Mouse (Mus musculus) forebrain, embryonic 14.5 days (tissue): ENCODE results near the gene Apbb1. TPM values are rescaled to one million over a fixed set of nuclear protein-coding genes. Genes with fewer than 3 reads are reported as not detected.

Experiments
- ATAC-seq: fragments of 200-750 bp; cut with Nextera tagmentation; 2 replicates; pipeline ENCODE4 v1.8.0; 2017; ENCODE audit warnings: mild to moderate bottlenecking, moderate library complexity
- DNase-seq: peaks from one replicate; pipeline ENCODE4 v3.0.0-alpha.2; 2015; ENCODE audit warnings: low spot score
- H3K27ac ChIP-seq: fragments of 300-500 bp; sonication (generic); 2 replicates; pipeline ENCODE4 v1.5.1; 2014; ENCODE audit warnings: low read depth, mild to moderate bottlenecking, control low read depth, low read length, moderate library complexity
- H3K27me3 ChIP-seq: fragments of 300-500 bp; sonication (generic); replicated peaks from 2 replicates; pipeline ENCODE4 v1.6.1; 2014; ENCODE audit warnings: low read length, control low read depth, mixed read lengths; ENCODE audit not compliant: control insufficient read depth, insufficient read depth
- H3K36me3 ChIP-seq: fragments of 300-500 bp; sonication (generic); 2 replicates; pipeline ENCODE4 v1.6.1; 2014; ENCODE audit warnings: low read length, control low read depth; ENCODE audit not compliant: control insufficient read depth, insufficient read depth
- H3K4me1 ChIP-seq: fragments of 300-500 bp; sonication (generic); 2 replicates; pipeline ENCODE4 v1.6.1; 2014; ENCODE audit warnings: antibody characterized with exemption, low read length, control low read depth; ENCODE audit not compliant: control insufficient read depth, insufficient read depth
- H3K4me2 ChIP-seq: fragments of 300-500 bp; sonication (generic); 2 replicates; pipeline ENCODE4 v1.6.1; 2014; ENCODE audit warnings: mild to moderate bottlenecking, control low read depth, low read length
- H3K4me3 ChIP-seq: fragments of 300-500 bp; sonication (generic); 2 replicates; pipeline ENCODE4 v1.5.1; 2014; ENCODE audit warnings: low read depth, low read length, control low read depth
- H3K9ac ChIP-seq: fragments of 300-500 bp; sonication (generic); 2 replicates; pipeline ENCODE4 v1.6.1; 2014; ENCODE audit warnings: mild to moderate bottlenecking, low read length, control low read depth, moderate library complexity
- H3K9me3 ChIP-seq: fragments of 300-500 bp; sonication (generic); replicated peaks from 2 replicates; pipeline ENCODE4 v1.6.1; 2016; ENCODE audit warnings: low read length, control low read depth, mixed read lengths; ENCODE audit not compliant: control insufficient read depth
- WGBS: fragments of 180-500 bp; shearing (Covaris S2); extraction: QIAGEN DNeasy Blood & Tissue Kit; methylation state at CpG from one replicate; pipeline ENCODE4 v1.1.7; 2014; 5-methylcytosine and 5-hydroxymethylcytosine counted together
- polyA plus RNA-seq: library from polyadenylated mRNA; unstranded; fragments of >200 nt; fragmentation: Nextera tagmentation; extraction: Ambion mirVana; gene quantifications from 2 replicates; pipeline ENCODE4 v1.2.1, GENCODE M21; 2014

Gene Apbb1
- polyA plus RNA-seq, 1 experiment from 2014 or later, result 188 TPM

DNA sequence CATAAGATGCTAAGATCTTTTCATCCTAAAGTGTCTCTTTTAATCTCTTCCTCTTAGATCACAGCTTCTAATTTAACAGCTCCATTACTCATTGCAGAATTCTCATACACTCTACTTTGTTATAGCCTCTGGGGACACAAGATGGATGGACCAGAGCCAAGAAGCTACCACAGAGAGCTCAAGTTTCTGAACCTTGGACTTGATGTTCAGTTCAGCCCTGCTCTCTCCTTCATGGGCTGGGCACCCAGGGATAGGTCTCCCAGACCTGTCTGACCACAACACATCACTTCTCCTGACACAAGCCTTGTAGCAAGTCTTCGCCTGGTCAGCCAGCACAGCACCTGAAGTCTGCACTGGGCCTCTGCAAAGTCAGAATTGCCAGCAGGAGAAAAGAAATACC lies 32.9 kb upstream of the Apbb1 start:
- Histone ChIP-seq H3K36me3 (peaks cover 94% of the 10 kb centered on the region), H3K27ac (no peak overlapping the region), H3K4me3 (no peak overlapping the region), H3K4me1 (no peaks in the 10 kb centered on the region), H3K27me3 (no peaks in the 10 kb centered on the region), H3K9me3 (no peaks in the 10 kb centered on the region), H3K9ac (no peak overlapping the region), H3K4me2 (no peak overlapping the region)
- ATAC-seq, result no peak
- WGBS, result 95% methylated on average over 1 of the region's 1 CpGs
- no peak for DNase-seq

GRCm38 (mm10) chr7:105611767-105612166 lies 30.3 kb upstream of the Apbb1 start:
- no peak overlapping the region for H3K4me3 ChIP-seq
- no peak overlapping the region for H3K4me2 ChIP-seq
- WGBS, result 100% methylated on average over 1 of the region's 1 CpGs
- no peak overlapping the region for H3K9ac ChIP-seq
- no peaks in the 10 kb centered on the region for H3K4me1 ChIP-seq
- H3K27me3 ChIP-seq, result no peaks in the 10 kb centered on the region
- DNase-seq, result no peak
- H3K27ac ChIP-seq, result no peak overlapping the region
- no peaks in the 10 kb centered on the region for H3K9me3 ChIP-seq
- ATAC-seq, result no peak
- peaks cover 68% of the 10 kb centered on the region for H3K36me3 ChIP-seq

DNA sequence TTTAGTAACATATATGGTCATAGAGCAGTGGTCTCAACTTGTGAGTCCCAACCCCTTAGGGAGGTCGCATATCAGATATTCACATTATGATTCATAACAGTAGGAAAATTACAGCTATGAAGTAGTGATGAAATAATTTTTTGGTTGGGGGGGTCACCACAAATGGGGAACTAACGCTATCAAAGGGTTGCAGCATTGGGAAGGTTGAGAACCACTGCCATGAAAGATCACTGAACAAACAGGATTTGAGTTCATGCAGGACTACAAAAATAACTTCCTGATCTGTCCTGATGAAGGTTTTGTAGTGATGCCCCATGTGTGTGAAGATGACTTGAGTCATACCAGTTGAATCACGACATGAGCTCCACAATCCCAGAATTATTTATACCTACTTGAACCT lies 27.0 kb upstream of the Apbb1 start:
- ATAC-seq (no peak), DNase-seq (no peak)
- Histone ChIP-seq H3K4me2 (no peak overlapping the region), H3K27ac (no peak overlapping the region), H3K27me3 (no peaks in the 10 kb centered on the region), H3K9ac (no peak overlapping the region), H3K4me3 (no peak overlapping the region), H3K4me1 (no peaks in the 10 kb centered on the region), H3K9me3 (no peaks in the 10 kb centered on the region), H3K36me3 (peaks cover 38% of the 10 kb centered on the region)
- 89% methylated on average over 3 of the region's 3 CpGs for WGBS

DNA sequence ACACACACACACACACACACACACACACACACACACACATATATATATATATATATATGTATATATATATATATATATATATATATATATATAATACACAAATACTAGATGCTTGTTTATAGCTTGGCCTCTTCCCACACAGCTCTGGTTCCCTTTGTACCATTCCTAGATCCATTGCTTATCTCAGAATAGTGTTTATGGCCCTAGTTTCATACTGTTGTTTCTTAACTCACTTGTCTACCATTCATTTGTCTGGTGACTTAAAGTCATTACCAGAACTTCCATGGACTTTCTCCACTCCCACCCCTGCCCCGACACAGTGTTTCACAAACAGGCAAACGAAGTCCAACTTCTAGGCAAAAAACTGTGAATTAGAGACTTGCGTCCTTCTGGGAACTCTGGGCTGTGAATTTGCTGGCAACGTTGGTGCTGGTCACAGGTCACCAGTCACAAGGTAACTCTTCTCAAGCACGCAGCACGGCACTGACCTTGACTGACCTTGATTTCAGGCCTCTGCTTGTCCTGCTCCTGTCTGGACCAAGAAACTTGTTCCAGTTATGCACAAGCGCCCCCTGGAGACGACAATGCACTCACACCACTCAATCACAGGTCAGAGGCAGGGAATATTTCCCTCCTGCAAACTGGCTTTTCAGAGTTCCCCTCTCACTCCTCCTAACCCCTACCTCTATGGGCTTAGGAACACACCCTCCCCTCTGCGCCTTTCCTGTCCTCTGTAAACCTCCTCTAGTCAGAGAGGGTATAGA lies 21.6 kb upstream of the Apbb1 start:
- peak; percentile 61 for DNase-seq
- Histone ChIP-seq H3K9ac (no peak overlapping the region), H3K9me3 (no peaks in the 10 kb centered on the region), H3K4me3 (no peak overlapping the region), H3K4me1 (no peaks in the 10 kb centered on the region), H3K4me2 (no peak overlapping the region), H3K27me3 (no peaks in the 10 kb centered on the region), H3K36me3 (no peaks in the 10 kb centered on the region), H3K27ac (no peak overlapping the region)
- peak; percentile 57 for ATAC-seq
- WGBS, result 40% methylated on average over 9 of the region's 9 CpGs

- no peaks in the 10 kb centered on the region for H3K36me3 ChIP-seq
- 24% methylated on average over 7 of the region's 7 CpGs for WGBS
- ATAC-seq, result no peak
- H3K27me3 ChIP-seq, result no peaks in the 10 kb centered on the region
- H3K4me2 ChIP-seq, result no peak overlapping the region
- no peak overlapping the region for H3K9ac ChIP-seq
- no peaks in the 10 kb centered on the region for H3K4me1 ChIP-seq
- H3K27ac ChIP-seq, result no peak overlapping the region
- H3K4me3 ChIP-seq, result no peak overlapping the region
- no peaks in the 10 kb centered on the region for H3K9me3 ChIP-seq
- no peak for DNase-seq
Measured at GRCm38 (mm10) chr7:105590097-105590496, 8.6 kb upstream of the Apbb1 start.

DNA sequence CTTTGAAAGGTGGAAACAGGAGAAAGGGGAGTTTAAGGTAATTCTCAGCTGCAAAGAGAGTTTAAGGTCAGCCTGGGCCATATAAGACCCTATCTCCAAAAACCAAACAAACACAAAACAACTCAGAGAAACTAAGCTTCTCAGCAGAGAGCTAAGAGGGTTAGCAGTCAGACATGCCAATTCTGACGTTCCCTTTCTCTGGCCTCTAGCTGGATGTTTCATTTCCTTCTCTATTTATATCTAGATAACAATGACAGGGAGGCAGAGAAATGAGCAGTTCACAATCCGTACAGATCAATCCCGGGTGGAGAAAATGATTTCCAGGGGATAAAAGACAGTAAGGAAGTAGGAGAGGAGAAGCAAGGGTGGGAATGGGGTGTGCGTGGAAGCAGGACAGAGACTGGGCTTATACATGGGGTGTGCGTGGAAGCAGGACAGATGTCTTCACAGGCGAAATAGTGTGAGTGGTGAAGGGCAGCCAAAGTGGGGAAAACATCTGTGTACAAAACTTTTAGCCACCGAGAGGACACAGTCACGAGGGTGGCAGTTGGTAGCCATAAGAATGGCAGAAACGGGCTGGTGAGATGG lies 7.0 kb upstream of the Apbb1 start:
- Histone ChIP-seq H3K4me1 (no peaks in the 10 kb centered on the region), H3K9me3 (no peaks in the 10 kb centered on the region), H3K4me3 (no peak overlapping the region), H3K36me3 (no peaks in the 10 kb centered on the region), H3K9ac (no peak overlapping the region), H3K4me2 (no peak overlapping the region), H3K27me3 (no peaks in the 10 kb centered on the region), H3K27ac (no peak overlapping the region)
- WGBS, result 71% methylated on average over 9 of the region's 9 CpGs
- ATAC-seq (no peak), DNase-seq (no peak)

DNA sequence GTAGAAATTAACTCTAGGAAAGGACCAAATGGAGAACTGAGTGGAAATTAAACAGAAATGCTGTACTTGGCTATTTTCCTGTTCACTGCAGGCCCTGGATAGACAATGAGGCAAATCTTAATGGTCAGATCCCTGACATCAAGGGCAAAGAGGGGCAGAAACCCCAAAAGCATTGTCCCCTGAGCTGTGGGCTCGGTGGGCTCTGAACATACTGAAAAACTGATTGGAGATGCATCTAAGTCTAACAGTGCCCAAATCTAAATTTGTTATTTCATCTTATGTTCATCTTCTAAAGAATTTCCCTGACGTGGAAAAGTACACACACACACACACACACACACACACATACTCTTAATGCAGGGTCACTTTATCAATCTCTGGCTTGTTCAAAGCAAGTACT lies 506 bp upstream of the Apbb1 start:
- peak overlapping the region; percentile 85 for H3K9ac ChIP-seq
- H3K4me2 ChIP-seq, result peak overlapping the region; percentile 76
- no peak for ATAC-seq
- no peak for DNase-seq
- no peaks in the 10 kb centered on the region for H3K27me3 ChIP-seq
- peak overlapping the region; percentile 95; the same call in 1 of the 2 replicates for H3K27ac ChIP-seq
- H3K9me3 ChIP-seq, result no peaks in the 10 kb centered on the region
- 68% methylated on average over 2 of the region's 2 CpGs for WGBS
- no peaks in the 10 kb centered on the region for H3K36me3 ChIP-seq
- H3K4me3 ChIP-seq, result peak overlapping the region; percentile 60
- H3K4me1 ChIP-seq, result peaks cover 17% of the 10 kb centered on the region; the same call in 1 of the 2 replicates

GRCm38 (mm10) chr7:105580627-105581089 lies 795 bp downstream of the Apbb1 start:
- no peaks in the 10 kb centered on the region for H3K9me3 ChIP-seq
- peaks cover 17% of the 10 kb centered on the region; the same call in 1 of the 2 replicates for H3K4me1 ChIP-seq
- H3K36me3 ChIP-seq, result no peaks in the 10 kb centered on the region
- no peaks in the 10 kb centered on the region for H3K27me3 ChIP-seq
- peak overlapping the region; percentile 76 for H3K4me2 ChIP-seq
- peak overlapping the region; percentile 95 for H3K27ac ChIP-seq
- peak overlapping the region; percentile 85 for H3K9ac ChIP-seq
- under 1% methylated on average over 17 of the region's 22 CpGs for WGBS
- ATAC-seq, result peak; percentile 68
- H3K4me3 ChIP-seq, result peak overlapping the region; percentile 60
- peak; percentile 65 for DNase-seq

- DNase-seq (no peak), ATAC-seq (no peak)
- H3K36me3 ChIP-seq, result peaks cover 15% of the 10 kb centered on the region
- no peaks in the 10 kb centered on the region for H3K27me3 ChIP-seq
- H3K27ac ChIP-seq, result no peak overlapping the region
- 78% methylated on average over 2 of the region's 2 CpGs for WGBS
- no peak overlapping the region for H3K4me2 ChIP-seq
- no peak overlapping the region for H3K9ac ChIP-seq
- H3K9me3 ChIP-seq, result no peaks in the 10 kb centered on the region
- no peak overlapping the region for H3K4me3 ChIP-seq
- H3K4me1 ChIP-seq, result peaks cover 17% of the 10 kb centered on the region; the same call in 1 of the 2 replicates
Measured at GRCm38 (mm10) chr7:105578481-105578880, 3.0 kb downstream of the Apbb1 start.
